Mouse (Mus musculus): ENCODE data around the gene Cox7a2l. TPM values are rescaled to one million over a fixed set of nuclear protein-coding genes. Genes with fewer than 3 reads are reported as not detected.

Cox7a2l gene
- polyA plus RNA-seq, 1 experiment from 2014 or later, result 154 TPM

GRCm38 (mm10) chr17:83545756-83546742 lies 28.9 kb upstream of the Cox7a2l start:
- Histone ChIP-seq H3K9ac (no peak overlapping the region), H3K4me3 (replicated peaks) (peak overlapping the region; percentile 35), H3K4me1 (0 out of 2 replicates have a peak, but pooled peaks cover 8% of the 10 kb centered on the region), H3K4me2 (peak overlapping the region; percentile 53), H3K27ac (no peak overlapping the region), H3K9me3 (no peaks in the 10 kb centered on the region), H3K36me3 (no peaks in the 10 kb centered on the region), H3K27me3 (replicated peaks) (peaks cover 13% of the 10 kb centered on the region)
- no peak for ATAC-seq (ENCODE audit: insufficient read depth, low FRiP score, low read depth)
- WGBS, result 14% methylated on average over 35 of the region's 35 CpGs

GRCm38 (mm10) chr17:83545259-83545658 lies 28.1 kb upstream of the Cox7a2l start:
- ATAC-seq (ENCODE audit: insufficient read depth, low FRiP score, low read depth), result no peak
- Histone ChIP-seq H3K27ac (no peak overlapping the region), H3K9me3 (no peaks in the 10 kb centered on the region), H3K4me3 (replicated peaks) (no peak overlapping the region), H3K4me1 (0 out of 2 replicates have a peak, but pooled peaks cover 8% of the 10 kb centered on the region), H3K9ac (no peak overlapping the region), H3K36me3 (no peaks in the 10 kb centered on the region), H3K4me2 (peak overlapping the region; percentile 53), H3K27me3 (replicated peaks) (peaks cover 13% of the 10 kb centered on the region)
- 80% methylated on average over 6 of the region's 6 CpGs for WGBS

- Histone ChIP-seq H3K36me3 (no peaks in the 10 kb centered on the region), H3K27me3 (replicated peaks) (peaks cover 10% of the 10 kb centered on the region), H3K4me3 (replicated peaks) (no peak overlapping the region), H3K27ac (no peak overlapping the region), H3K4me1 (0 out of 2 replicates have a peak, but pooled peaks cover 8% of the 10 kb centered on the region), H3K9me3 (no peaks in the 10 kb centered on the region), H3K4me2 (no peak overlapping the region), H3K9ac (no peak overlapping the region)
- no peak for ATAC-seq (ENCODE audit: insufficient read depth, low FRiP score, low read depth)
- 79% methylated on average over 2 of the region's 2 CpGs for WGBS
Observed at GRCm38 (mm10) chr17:83542424-83542823, 25.3 kb upstream of the Cox7a2l start.

GRCm38 (mm10) chr17:83539262-83540037 lies 22.3 kb upstream of the Cox7a2l start:
- no peaks in the 10 kb centered on the region for H3K36me3 ChIP-seq
- no peak overlapping the region for H3K4me3 ChIP-seq (replicated peaks)
- 63% methylated on average over 12 of the region's 12 CpGs for WGBS
- no peaks in the 10 kb centered on the region for H3K9me3 ChIP-seq
- no peaks in the 10 kb centered on the region for H3K4me1 ChIP-seq
- H3K27ac ChIP-seq, result no peak overlapping the region
- no peaks in the 10 kb centered on the region for H3K27me3 ChIP-seq (replicated peaks)
- no peak overlapping the region for H3K4me2 ChIP-seq
- no peak for ATAC-seq (ENCODE audit: insufficient read depth, low FRiP score, low read depth)
- H3K9ac ChIP-seq, result no peak overlapping the region

- Histone ChIP-seq H3K4me2 (no peak overlapping the region), H3K36me3 (no peaks in the 10 kb centered on the region), H3K9me3 (no peaks in the 10 kb centered on the region), H3K4me3 (replicated peaks) (no peak overlapping the region), H3K27ac (no peak overlapping the region), H3K4me1 (no peaks in the 10 kb centered on the region), H3K27me3 (replicated peaks) (no peaks in the 10 kb centered on the region), H3K9ac (no peak overlapping the region)
- ATAC-seq (ENCODE audit: insufficient read depth, low FRiP score, low read depth), result no peak
- WGBS, result 47% methylated on average over 1 of the region's 1 CpGs
Observed at GRCm38 (mm10) chr17:83538694-83539093, 21.6 kb upstream of the Cox7a2l start.

GRCm38 (mm10) chr17:83538141-83538540 lies 21.0 kb upstream of the Cox7a2l start:
- 76% methylated on average over 9 of the region's 9 CpGs for WGBS
- Histone ChIP-seq H3K4me1 (no peaks in the 10 kb centered on the region), H3K36me3 (no peaks in the 10 kb centered on the region), H3K27ac (no peak overlapping the region), H3K4me3 (replicated peaks) (no peak overlapping the region), H3K4me2 (no peak overlapping the region), H3K9me3 (no peaks in the 10 kb centered on the region), H3K9ac (no peak overlapping the region), H3K27me3 (replicated peaks) (no peaks in the 10 kb centered on the region)
- no peak for ATAC-seq (ENCODE audit: insufficient read depth, low FRiP score, low read depth)

- ATAC-seq (ENCODE audit: insufficient read depth, low FRiP score, low read depth), result no peak
Observed at GRCm38 (mm10) chr17:83533150-83533549, 16.0 kb upstream of the Cox7a2l start.

GRCm38 (mm10) chr17:83527651-83528381 lies 10.7 kb upstream of the Cox7a2l start:
- Histone ChIP-seq H3K9ac (no peak overlapping the region), H3K4me2 (peak overlapping the region; percentile 50), H3K36me3 (no peaks in the 10 kb centered on the region), H3K27me3 (replicated peaks) (no peaks in the 10 kb centered on the region), H3K9me3 (no peaks in the 10 kb centered on the region), H3K4me1 (peaks cover 23% of the 10 kb centered on the region), H3K4me3 (replicated peaks) (no peak overlapping the region; the same call in 1 of the 2 replicates), H3K27ac (0 out of 2 replicates have a peak overlapping the region, but pooled peaks have one; percentile 28)
- WGBS, result 22% methylated on average over 17 of the region's 17 CpGs
- ATAC-seq (ENCODE audit: insufficient read depth, low FRiP score, low read depth), result peak; percentile 68; the same call in 1 of the 2 replicates

More at GRCm38 (mm10) chr17:83533150-83533549, 16.0 kb upstream of the Cox7a2l start:
- Histone ChIP-seq H3K36me3 (no peaks in the 10 kb centered on the region), H3K4me3 (replicated peaks) (no peak overlapping the region), H3K9me3 (no peaks in the 10 kb centered on the region), H3K4me1 (peaks cover under 1% of the 10 kb centered on the region; the same call in 1 of the 2 replicates), H3K4me2 (no peak overlapping the region), H3K27ac (no peak overlapping the region), H3K27me3 (replicated peaks) (no peaks in the 10 kb centered on the region), H3K9ac (no peak overlapping the region)
- 48% methylated on average over 9 of the region's 9 CpGs for WGBS

- Histone ChIP-seq H3K4me2 (peak overlapping the region; percentile 50; the same call in 1 of the 2 replicates), H3K4me1 (peaks cover 23% of the 10 kb centered on the region), H3K36me3 (no peaks in the 10 kb centered on the region), H3K27ac (0 out of 2 replicates have a peak overlapping the region, but pooled peaks have one; percentile 4), H3K27me3 (replicated peaks) (no peaks in the 10 kb centered on the region), H3K9ac (no peak overlapping the region), H3K9me3 (no peaks in the 10 kb centered on the region), H3K4me3 (replicated peaks) (no peak overlapping the region; the same call in 1 of the 2 replicates)
- ATAC-seq (ENCODE audit: insufficient read depth, low FRiP score, low read depth), result peak; percentile 77; the same call in 1 of the 2 replicates
- 31% methylated on average over 13 of the region's 13 CpGs for WGBS
Observed at GRCm38 (mm10) chr17:83526624-83527532, 9.7 kb upstream of the Cox7a2l start.

- H3K4me3 ChIP-seq (replicated peaks), result no peak overlapping the region
- WGBS, result 20% methylated on average over 5 of the region's 5 CpGs
- peaks cover 23% of the 10 kb centered on the region for H3K4me1 ChIP-seq
- no peak overlapping the region for H3K4me2 ChIP-seq
- no peaks in the 10 kb centered on the region for H3K27me3 ChIP-seq (replicated peaks)
- H3K36me3 ChIP-seq, result no peaks in the 10 kb centered on the region
- no peaks in the 10 kb centered on the region for H3K9me3 ChIP-seq
- no peak overlapping the region for H3K9ac ChIP-seq
- ATAC-seq (ENCODE audit: insufficient read depth, low FRiP score, low read depth), result peak; percentile 36; the same call in 1 of the 2 replicates
- peak overlapping the region; percentile 23; the same call in 1 of the 2 replicates for H3K27ac ChIP-seq
Observed at GRCm38 (mm10) chr17:83526091-83526561, 9.0 kb upstream of the Cox7a2l start.
